Mouse (Mus musculus) 416B (cell line): ENCODE measurements at regions not wholly inside any gene's neighbourhood (a gene's known extent, or its start where the extent isn't known, plus 50 kb on each side); places are given as distances from the start of the nearest gene placed in this dataset.
"Not testable (repeated sequence)": the region's sequence is repeated elsewhere in the genome, so short reads cannot be mapped to it uniquely, and the experiment has no call there.

Experiments used
- DNase-seq: peaks from one replicate; pipeline ENCODE4 v3.0.0; 2011; ENCODE audit warnings: low read depth

DNA sequence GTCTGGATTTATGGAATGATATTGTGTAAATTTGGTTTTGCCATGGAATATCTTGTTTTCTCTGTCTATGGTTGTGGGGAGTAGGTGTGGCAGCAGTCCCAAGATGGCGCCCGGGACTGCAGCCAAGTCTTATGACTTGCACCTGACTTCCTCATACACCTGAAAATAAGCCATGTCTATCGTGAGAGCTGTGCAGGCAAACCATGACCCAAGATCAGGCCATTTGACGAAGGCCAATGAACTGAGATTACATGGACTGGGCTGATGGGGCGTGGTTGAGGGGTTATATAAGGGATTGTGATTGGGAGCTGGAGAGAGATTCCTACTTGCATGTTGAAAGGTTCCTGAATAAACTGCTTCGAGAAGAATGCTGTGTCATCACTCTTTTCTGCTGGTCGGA, 139.5 kb downstream of the Slc6a15 start:
- not testable (repeated sequence) for DNase-seq

DNA sequence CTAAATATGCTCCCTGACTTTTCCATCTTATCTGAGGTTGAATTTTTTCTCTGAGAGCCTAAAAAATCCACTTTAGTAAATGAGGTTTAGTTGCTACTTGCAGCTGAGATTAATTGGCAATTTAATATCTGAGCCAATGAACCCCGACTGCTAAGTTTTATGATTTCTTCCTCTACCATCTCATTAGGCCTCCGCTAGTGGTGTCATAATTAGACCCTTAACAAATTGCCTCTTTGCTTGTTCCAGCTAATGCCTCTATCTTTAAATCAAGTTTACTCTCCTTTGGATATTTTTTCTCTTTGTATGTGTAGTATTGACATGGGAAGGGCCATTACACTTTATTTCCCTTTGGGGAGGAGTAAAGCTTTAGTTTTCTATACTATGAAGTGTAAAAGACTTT, 176.9 kb downstream of the Slc6a15 start:
- no peak for DNase-seq

DNA sequence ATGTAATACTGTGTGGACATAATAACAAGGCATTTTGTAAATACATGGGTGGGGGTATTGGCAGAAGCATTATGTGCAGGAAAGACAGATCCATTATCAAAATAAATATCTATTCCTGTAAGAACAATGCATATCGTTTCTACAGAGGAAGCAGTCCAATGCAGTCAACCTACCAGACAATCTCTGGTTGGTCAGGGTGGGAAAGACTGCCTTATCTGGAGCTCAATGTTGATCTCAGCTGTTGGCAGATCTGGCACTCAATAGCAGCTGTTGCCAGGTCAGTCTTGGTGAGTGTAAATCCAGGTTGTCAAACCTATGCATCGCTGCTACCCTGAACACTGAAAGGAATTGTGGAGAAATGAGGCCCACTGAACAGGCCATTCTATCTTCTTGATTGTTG, 181.9 kb downstream of the Slc6a15 start:
- no peak for DNase-seq

DNA sequence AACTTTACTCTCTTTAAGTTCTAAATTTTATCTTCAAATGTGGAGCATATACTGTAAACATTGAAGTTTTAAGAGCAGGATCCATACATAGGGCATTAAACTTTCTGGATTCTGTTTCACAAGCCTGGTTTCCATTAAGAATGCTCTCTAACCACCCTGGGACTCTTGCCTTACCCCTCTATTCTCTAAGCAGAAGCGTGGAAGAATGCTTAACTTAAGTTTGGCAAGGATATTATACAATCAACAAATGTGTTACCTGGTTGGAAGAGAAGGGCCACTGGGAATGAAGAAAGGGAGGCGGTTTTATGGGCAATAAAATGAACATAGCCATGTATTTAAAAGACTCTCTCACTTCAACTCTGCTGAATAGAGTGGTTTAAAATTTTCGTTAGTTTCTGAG, 217.5 kb downstream of the Slc6a15 start:
- no peak for DNase-seq

DNA sequence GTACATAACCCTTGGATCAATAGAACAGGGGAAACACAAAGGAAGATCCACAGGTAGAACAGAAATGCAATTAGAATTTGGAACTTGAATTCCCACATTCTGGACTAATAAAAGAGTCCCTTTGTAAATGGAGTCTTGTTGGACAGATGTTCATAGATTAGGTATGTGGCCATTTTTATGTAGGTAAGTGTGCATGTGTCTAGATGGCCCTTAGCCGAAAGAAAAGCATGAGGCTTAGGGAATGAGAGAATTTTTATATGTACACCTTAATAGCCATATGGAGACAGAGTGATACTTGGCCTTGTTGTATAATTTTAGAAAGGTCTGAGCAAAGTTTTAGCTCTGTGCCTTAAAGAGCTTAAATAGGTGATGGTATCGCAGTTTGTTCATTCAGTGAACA, 217.9 kb downstream of the Slc6a15 start:
- DNase-seq: no peak

DNA sequence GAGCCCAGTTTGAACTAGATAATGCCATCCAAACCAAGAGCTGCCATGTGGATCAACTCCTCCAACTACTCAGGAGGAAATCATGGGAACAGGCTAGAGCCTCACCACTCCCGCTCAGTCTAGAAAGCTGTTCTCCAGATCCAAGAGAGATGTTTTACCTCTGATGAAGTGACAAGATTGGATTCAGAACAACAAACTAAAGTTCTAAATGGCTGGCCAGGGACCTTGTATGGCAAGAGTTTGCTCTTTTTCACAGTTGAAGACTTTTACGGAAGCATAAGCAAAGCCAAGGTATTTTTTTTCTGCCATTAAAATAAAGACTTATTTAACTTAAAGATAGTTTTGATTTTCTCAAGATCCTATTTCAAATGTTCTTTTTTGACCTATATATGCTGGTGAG, 224.4 kb downstream of the Slc6a15 start:
- no peak for DNase-seq

DNA sequence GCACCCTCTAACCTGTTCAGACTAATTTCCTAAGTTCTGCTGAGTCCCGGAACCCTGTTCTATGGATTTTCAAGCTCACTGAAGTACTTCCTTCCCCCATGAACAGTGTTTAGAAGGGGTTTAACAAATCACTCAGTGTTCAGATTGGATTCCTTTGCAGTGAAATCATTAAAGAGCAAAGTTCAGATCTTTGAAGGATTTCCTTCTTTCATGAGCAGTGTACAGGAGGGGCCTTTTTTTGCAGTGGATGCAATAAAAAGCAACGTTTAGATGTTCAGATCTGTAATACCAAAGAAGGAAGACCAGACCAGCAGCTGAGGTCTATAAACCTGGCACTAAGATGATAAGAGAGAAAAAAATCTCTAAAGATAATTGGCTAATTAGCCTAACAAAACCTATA, 273.6 kb downstream of the Slc6a15 start:
- DNase-seq: no peak

DNA sequence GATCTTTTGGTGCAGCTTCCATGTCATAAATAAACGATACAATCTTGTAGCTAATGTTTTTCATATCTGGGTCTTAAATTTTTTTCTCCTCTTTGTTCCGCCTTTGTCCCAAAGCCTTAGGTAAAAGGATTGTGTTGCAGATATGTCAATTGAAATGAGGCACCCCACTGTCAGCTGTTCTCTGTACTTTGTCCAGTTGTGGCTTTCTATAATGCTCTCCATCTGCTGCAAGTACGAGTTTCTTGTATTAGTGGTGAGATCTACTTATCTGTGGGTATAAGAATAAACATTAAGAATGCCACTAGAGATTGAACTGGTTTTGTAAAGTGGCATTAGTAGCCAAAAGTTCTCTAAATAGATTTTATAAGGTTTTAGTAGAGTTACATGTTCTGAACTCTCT, 282.3 kb downstream of the Slc6a15 start:
- DNase-seq: no peak

DNA sequence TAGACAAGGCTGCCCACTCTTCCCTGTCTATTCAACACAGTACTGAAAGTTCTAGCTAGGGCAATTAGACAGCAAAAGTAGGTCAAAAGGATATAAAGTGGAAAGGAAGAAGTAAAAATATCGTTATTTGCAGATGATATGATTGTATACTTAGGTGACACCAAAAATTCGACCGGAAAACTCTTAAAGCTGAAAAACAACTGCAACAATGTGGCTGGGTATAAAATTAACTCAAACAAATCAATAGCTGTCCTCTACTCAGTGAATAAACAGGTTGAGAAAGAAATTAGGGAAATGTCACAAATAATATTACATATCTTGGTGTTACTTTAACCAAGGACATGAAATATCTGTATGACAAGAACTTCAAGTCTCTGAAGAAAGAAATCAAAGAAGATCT, 305.5 kb downstream of the Slc6a15 start:
- DNase-seq: no peak

DNA sequence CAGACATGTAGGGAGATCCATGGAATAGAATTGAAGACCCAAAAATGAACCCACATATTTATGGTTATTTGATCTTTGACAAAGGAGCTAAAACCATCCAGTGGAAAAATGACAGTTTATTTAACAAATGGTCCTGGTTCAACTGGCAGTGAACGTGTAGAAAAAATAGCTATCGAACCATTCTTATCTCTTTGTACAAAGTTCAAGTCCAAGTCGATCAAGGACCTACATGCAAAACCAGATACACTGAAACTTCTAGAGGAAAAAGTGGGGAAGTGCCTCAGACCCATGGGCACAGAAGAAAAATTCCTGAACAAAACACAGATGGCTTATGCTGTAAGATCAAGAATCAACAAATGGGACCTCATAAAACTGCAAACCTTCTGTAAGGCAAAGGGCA, 306.2 kb downstream of the Slc6a15 start:
- DNase-seq: no peak

DNA sequence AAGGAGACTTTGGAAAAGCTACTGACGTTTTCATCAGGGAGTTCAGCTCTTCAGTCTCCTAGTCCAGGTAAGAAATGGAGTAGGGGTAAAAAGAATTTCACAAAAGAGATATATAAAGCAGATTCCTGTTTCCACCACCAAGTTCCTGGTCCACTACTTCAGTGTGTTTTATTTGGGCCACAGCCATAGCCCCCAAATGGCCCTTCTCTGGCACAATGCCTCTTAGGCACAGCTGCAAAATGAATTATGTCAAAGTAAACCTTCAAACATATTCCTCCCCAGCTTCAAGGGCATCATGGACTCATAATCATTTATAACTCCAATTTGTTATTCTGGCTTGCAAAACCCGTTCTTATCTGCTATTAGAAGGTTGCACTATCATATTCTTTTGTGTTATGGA, 325.1 kb downstream of the Slc6a15 start:
- no peak for DNase-seq

DNA sequence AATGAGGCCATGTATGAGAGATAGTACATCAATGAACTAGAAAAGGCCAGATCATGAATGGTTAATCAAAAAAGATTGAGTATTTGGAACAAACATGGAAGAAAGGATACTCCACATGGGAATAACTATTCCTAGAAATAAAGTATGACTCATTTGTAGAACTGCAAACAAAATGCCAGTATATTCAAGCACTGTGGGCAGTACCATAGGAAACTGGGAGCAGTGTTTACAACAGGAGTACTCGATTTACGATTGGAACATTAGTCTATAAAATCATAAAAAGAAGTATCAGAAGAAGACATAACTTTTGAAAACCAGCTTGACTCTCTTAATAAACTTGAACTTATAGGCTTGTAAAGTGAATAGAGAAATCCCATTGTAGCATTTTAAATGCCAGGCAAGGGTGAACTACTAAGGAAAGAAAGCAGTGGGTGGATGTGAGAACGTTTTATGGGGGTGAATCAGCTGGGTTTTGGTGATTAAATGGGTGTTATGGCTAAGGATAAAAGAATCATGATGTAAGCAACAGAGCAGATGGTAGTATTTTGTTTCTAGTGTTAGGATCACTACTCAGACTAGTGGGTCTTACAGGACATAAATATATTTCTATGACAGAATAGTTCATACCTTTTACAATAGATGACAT, 347.6 kb downstream of the Slc6a15 start:
- no peak for DNase-seq

DNA sequence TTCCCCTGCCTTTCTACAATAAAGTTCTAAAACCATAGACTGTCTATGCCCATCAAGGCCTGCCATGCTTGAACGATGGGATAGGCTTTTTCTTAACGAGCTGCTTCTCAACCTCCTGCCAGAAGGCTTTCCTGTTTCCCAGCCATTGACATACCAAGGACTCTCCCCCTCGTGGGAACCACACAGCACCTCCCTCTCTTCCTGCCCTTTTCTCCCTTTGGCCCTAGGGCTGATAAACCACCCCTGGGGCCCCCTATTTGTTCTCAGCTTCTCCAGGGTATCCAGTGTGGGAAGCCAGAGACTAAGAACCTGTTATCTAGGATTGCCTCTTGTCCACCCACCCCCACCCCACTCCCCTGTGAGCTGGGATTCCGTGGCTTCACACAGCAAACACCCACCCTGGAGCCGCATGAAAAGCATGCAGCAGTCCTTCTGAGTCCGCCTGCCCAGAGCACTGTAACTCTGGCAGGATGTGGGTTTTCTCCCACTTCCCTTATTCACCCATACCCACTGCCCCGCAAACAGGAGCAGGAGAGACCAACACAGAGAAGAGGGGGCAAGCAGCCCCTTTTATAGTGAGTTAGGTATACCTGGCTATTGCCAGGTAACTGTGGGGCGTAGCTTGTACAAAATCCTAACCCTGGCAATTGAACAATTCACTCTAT, 351.5 kb downstream of the Slc6a15 start:
- no peak for DNase-seq

DNA sequence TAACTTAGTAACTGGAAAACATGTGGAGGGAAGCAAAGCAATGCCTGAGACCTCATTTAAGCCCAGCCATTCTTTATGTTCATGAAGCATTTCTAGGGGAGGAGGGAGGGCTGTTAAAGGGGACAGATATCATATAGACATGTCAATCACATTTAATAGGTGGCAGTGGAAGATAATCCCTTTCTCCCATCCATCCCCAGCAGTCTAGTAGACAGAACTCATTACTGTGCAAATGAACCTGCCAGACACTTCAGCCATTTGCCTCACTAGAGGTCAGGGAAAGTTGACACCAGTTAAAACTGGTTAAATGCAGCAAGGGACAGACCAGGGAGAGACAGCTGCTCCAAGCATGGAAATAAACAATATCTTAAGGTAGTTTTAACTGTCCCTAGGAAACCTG, 359.1 kb downstream of the Slc6a15 start:
- DNase-seq: no peak

DNA sequence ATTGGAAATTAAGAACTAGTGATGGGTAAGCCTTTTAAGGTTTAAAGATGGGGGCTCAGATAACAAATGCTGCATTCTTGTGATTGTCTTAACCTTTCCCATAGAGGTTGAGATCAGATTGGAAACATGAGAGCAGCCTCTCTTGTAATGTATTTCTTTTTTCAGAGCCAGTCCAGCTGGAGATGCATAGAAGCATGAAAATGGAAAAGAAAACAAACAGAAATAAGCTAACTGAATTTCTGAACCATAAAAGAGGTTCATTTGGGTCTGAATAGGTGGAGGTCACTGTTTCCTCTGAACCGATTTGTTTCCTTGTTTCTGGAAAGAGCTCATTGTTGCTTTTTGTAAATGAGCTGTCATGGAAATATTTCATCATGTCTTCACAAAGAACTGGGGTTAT, 363.9 kb downstream of the Slc6a15 start:
- no peak for DNase-seq

DNA sequence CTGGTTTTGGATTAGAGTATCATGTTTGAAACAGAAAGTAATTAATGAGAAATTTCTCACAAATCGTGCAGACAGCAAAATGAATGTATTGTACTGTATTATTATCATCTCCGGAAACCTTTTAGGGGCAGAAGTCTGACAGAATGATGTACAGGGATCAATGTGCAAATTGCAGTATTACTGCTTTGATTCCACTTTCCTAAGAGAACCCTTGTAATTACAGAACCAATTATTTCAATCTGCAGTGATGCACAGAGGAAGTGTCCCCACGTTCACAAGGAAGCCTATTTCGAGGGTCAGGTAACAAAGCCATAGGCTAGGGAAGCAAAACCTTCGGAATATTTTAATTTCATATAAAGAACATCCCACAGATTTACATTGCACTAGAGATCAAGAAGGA, 364.4 kb downstream of the Slc6a15 start:
- DNase-seq: no peak

DNA sequence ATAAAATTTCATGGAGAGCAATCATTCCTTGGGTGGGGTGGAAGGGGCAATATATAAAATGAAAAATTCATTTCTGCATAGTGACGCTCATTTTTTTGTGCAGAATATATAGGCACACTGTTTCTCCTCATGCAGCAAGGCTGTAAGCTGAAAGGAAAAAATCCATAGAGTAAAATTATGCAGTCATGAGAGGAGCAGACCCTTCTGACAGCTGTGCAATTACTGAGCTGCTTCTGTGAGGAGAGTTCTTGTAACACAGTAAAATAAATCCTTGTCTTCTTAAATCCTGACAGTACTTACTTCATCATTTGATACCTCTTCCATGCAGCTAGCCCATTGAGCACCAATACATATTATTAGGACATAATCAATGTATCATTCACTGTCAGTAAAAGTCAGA, 362.7 kb upstream of the Gm21293 start:
- DNase-seq: no peak

DNA sequence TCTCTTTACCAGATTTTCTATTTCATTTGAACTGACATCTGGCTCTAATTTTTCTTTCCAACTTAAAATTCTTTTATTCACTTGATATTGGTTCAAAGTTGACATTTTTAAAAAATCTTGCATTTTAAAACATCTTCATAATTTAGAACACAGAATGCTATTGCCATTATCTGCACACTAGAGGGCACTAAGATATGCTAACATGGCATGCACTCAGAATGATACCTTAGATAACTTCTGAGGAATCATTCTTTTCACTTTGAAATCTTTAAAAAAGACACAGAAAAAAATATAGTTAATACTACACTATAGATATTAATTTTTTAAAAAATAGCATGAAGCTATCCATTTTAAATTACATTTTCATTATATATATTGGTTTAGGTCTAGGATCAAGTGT, 357.9 kb upstream of the Gm21293 start:
- peak; percentile 13 for DNase-seq

DNA sequence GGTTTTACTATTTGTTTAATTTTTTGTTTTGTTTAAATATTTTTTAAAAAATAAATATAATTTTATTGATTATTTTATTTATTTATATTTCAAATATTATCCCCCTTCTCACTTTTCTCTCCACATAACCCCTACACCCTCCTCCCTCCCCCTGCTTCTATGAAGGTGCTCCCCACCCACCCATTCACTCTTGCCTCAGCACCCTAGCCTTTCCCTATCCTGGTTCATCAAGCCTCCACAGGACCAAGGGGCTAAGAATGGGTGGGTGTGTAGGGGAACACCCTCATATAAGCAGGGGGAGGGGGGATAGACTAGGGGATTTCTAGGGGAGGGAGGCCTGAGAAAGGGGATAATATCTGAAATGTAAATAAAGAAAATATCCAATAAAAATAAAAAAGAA, 313.7 kb upstream of the Gm21293 start:
- DNase-seq: no peak

DNA sequence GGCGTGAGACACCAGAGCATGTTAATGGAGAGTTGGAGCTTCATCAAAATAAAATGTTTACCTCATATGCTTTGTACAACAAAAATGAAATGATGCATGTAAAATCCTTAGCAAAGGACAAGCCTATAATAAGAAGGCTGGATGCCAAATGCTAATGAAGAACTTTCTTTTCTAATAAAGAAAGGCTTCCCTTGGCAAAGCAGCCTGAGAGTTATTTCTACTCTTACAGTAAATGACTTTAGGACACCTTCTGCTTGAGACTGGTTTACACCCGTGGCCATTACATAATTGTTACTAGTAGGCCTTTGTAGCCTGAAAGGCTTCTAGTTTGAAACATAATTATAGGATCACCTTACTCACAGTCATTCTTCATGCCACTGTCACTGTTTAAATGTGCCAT, 310.7 kb upstream of the Gm21293 start:
- DNase-seq: no peak

DNA sequence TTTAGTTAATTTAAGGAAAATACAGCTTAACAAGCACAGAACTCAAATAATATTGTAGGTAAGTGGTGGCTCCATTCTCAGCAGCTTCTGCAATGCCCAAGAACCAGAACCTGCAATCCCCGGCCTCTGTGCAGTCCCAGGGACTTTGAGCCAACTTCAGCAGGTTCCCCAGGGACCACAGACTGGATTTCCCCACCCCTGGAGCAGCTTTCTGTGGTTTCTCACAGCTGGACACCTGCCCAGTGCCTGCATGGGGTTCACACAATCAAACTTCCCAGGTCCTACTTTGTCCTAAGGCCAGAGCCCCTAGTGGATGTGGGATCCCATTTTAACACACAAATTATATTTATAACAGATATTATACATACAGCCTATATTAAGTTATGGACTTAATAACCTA, 287.6 kb upstream of the Gm21293 start:
- DNase-seq: no peak

DNA sequence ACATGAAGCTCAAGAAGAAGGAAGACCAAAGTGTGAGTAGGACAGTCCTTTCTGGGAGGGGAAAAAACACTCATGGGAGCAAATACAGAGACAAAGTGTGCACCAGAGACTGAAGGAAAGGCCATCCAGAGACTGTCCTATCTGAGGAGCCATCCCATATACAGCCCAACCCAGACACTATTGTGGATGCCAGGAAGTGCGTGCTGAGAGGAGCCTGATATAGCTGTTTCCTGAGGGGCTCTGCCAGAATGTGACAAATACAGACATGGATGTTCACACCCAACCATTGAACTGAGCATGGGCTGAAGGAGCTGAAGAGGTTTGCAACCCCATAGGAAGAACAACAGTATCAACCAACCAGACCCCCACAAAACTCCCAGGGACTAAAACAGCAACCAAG, 281.9 kb upstream of the Gm21293 start:
- no peak for DNase-seq

DNA sequence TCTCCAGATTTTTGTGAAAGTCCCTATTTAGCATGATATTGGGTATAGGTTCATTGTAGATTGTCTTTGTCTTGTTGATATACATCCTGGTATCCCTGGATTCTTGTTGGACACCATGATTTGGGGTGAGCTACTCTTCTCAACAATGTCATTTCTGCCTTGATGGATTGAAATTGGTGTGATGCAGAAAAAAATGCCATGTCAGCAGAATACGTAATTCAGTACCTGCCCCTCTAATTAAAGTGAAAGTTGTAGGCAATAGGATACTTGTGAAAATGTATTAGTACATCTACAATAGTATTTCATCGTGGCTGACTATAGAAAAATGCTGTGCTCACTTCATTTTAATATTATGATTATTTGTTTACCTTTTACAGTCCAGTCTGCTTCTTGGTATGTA, 280.7 kb upstream of the Gm21293 start:
- no peak for DNase-seq

DNA sequence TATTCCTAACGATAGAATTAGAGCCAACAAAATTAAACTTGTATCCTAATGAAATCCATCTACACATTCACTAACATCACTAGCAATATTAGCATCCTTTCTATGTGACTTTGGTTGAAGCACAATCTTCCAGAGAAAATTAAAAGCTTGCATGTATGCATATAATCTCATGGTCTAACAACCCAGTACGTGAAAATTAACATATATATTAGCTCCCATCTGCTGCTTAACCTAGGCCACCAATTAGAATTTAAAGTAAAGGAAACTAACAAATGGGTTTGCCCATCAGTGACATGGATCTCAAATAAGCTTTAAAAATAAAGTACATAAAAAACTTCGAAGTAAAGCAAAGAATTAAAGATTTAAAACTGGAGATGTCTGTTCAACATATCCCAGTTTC, 278.9 kb upstream of the Gm21293 start:
- DNase-seq: no peak
